Mouse (Mus musculus) MEL (cell line): ENCODE results near the gene Mxra8. TPM values are rescaled to one million over a fixed set of nuclear protein-coding genes. Genes with fewer than 3 reads are reported as not detected.

ENCODE experiments used
- DNase-seq: peaks from one replicate; pipeline ENCODE4 v3.0.0; 2011; ENCODE audit warnings: low read depth, low spot score
- H3K27ac ChIP-seq: 2 replicates; pipeline ENCODE4 v1.5.1; 2012; ENCODE audit warnings: low read depth, mild to moderate bottlenecking, control low read depth, low read length, moderate library complexity; ENCODE audit not compliant: control insufficient read depth
- H3K27me3 ChIP-seq, 2 experiments: fragments of 150-350 bp in 1 of 2; sonication (generic) in 1 of 2; 2 replicates each; pipeline ENCODE4 v1.6.1; 2012; ENCODE audit warnings: low read length in 2 of 2, mild to moderate bottlenecking in 2 of 2, improper control_type of control experiment in 1 of 2, moderate library complexity in 1 of 2; ENCODE audit not compliant: insufficient read depth in 2 of 2, control insufficient read depth in 1 of 2
- H3K36me3 ChIP-seq, 2 experiments: 2 replicates each; pipeline ENCODE4 v1.6.1; 2012 to 2014; ENCODE audit warnings: low read length in 2 of 2, improper control_type of control experiment in 1 of 2, inconsistent platforms in 1 of 2, mild to moderate bottlenecking in 1 of 2; ENCODE audit not compliant: insufficient read depth in 2 of 2, control insufficient read depth in 1 of 2
- H3K4me1 ChIP-seq, 2 experiments: fragments of 150-350 bp in 1 of 2; sonication (generic) in 1 of 2; 2 replicates each; pipeline ENCODE4 v1.6.1; 2012; ENCODE audit warnings: low read length in 2 of 2, improper control_type of control experiment in 1 of 2, mild to moderate bottlenecking in 1 of 2; ENCODE audit not compliant: insufficient read depth in 2 of 2, control insufficient read depth in 1 of 2
- H3K4me3 ChIP-seq, 2 experiments: fragments of 150-350 bp in 1 of 2; sonication (generic) in 1 of 2; 2 replicates each; pipeline ENCODE4 v1.5.1; 2012; ENCODE audit warnings: low read depth in 2 of 2, low read length in 2 of 2, mild to moderate bottlenecking in 2 of 2, moderate library complexity in 2 of 2, control low read depth in 1 of 2, improper control_type of control experiment in 1 of 2; ENCODE audit not compliant: control insufficient read depth in 1 of 2, insufficient read depth in 1 of 2
- H3K79me2 ChIP-seq: 2 replicates; pipeline ENCODE4 v1.6.1; 2012; ENCODE audit warnings: mild to moderate bottlenecking, low read length, moderate library complexity; ENCODE audit not compliant: control insufficient read depth, poor library complexity, insufficient read depth
- H3K9ac ChIP-seq: 2 replicates; pipeline ENCODE4 v1.6.1; 2012; ENCODE audit warnings: low read depth, mild to moderate bottlenecking, control low read depth, low read length, moderate library complexity; ENCODE audit not compliant: control insufficient read depth, poor library complexity, severe bottlenecking
- H3K9me3 ChIP-seq: fragments of 150-350 bp; sonication (generic); replicated peaks from 2 replicates; pipeline ENCODE4 v1.6.1; 2012; ENCODE audit warnings: mild to moderate bottlenecking, low read length, improper control_type of control experiment, moderate library complexity; ENCODE audit not compliant: insufficient read depth
- BHLHE40 ChIP-seq: IDR thresholded peaks from 2 replicates; pipeline ENCODE4 v1.6.1; 2012; ENCODE audit warnings: low read depth, mild to moderate bottlenecking, inconsistent platforms, low read length, improper control_type of control experiment, borderline replicate concordance
- CHD1 ChIP-seq: IDR thresholded peaks from 2 replicates; pipeline ENCODE4 v1.6.1; 2012; ENCODE audit warnings: low read depth, mild to moderate bottlenecking, inconsistent platforms, low read length, improper control_type of control experiment
- E2F4 ChIP-seq: IDR thresholded peaks from 2 replicates; pipeline ENCODE4 v1.6.1; 2011; ENCODE audit warnings: low read depth, low read length, improper control_type of control experiment, borderline replicate concordance
- ELF1 ChIP-seq: IDR thresholded peaks from 2 replicates; pipeline ENCODE4 v1.6.1; 2014; ENCODE audit warnings: low read depth, mild to moderate bottlenecking, inconsistent platforms, low read length, improper control_type of control experiment, moderate library complexity
- EP300 ChIP-seq, 2 experiments: IDR thresholded peaks; 2 replicates each; pipeline ENCODE4 v1.6.1; 2011; ENCODE audit warnings: improper control_type of control experiment in 2 of 2, low read length in 2 of 2, low read depth in 1 of 2, mild to moderate bottlenecking in 1 of 2
- ETS1 ChIP-seq: IDR thresholded peaks from 2 replicates; pipeline ENCODE4 v1.6.1; 2012; ENCODE audit warnings: low read depth, mild to moderate bottlenecking, inconsistent platforms, low read length, improper control_type of control experiment, moderate library complexity
- GABPA ChIP-seq: IDR thresholded peaks from 2 replicates; pipeline ENCODE4 v1.6.1; 2012; ENCODE audit warnings: low read depth, mild to moderate bottlenecking, inconsistent platforms, low read length, improper control_type of control experiment, moderate library complexity
- GATA1 ChIP-seq: IDR thresholded peaks from 2 replicates; pipeline ENCODE4 v1.6.1; 2011; ENCODE audit warnings: low read depth, low read length, improper control_type of control experiment
- HCFC1 ChIP-seq: IDR thresholded peaks from 2 replicates; pipeline ENCODE4 v1.6.1; 2012; ENCODE audit warnings: low read depth, mild to moderate bottlenecking, inconsistent platforms, low read length, improper control_type of control experiment, moderate library complexity
- JUND ChIP-seq: IDR thresholded peaks from 2 replicates; pipeline ENCODE4 v1.6.1; 2011; ENCODE audit warnings: low read depth, mild to moderate bottlenecking, improper control_type of control experiment, low read length
- MAFK ChIP-seq: IDR thresholded peaks from 2 replicates; pipeline ENCODE4 v1.6.1; 2011; ENCODE audit warnings: low read depth, mild to moderate bottlenecking, low read length, improper control_type of control experiment, borderline replicate concordance
- MAX ChIP-seq: IDR thresholded peaks from 2 replicates; pipeline ENCODE4 v1.6.1; 2011; ENCODE audit warnings: low read length, improper control_type of control experiment
- MAZ ChIP-seq: IDR thresholded peaks from 2 replicates; pipeline ENCODE4 v1.6.1; 2012; ENCODE audit warnings: low read depth, mild to moderate bottlenecking, inconsistent platforms, low read length, improper control_type of control experiment
- MYB ChIP-seq: IDR thresholded peaks from 2 replicates; pipeline ENCODE4 v1.6.1; 2011; ENCODE audit warnings: mild to moderate bottlenecking, low read depth, low read length, improper control_type of control experiment
- MYC ChIP-seq: IDR thresholded peaks from 2 replicates; pipeline ENCODE4 v1.6.1; 2011; ENCODE audit warnings: low read depth, mild to moderate bottlenecking, low read length, improper control_type of control experiment, moderate library complexity
- NELFE ChIP-seq: IDR thresholded peaks from 2 replicates; pipeline ENCODE4 v1.6.1; 2011; ENCODE audit warnings: low read depth, low read length, improper control_type of control experiment
- NRF1 ChIP-seq: IDR thresholded peaks from 2 replicates; pipeline ENCODE4 v1.6.1; 2014; ENCODE audit warnings: low read depth, mild to moderate bottlenecking, inconsistent platforms, low read length, improper control_type of control experiment, moderate library complexity; ENCODE audit not compliant: poor library complexity, insufficient read depth, severe bottlenecking
- POLR2A ChIP-seq, 2 experiments: IDR thresholded peaks; 2 replicates each; pipeline ENCODE4 v1.6.1; 2011 to 2012; ENCODE audit warnings: low read length in 2 of 2, mild to moderate bottlenecking in 2 of 2, control low read depth in 1 of 2, improper control_type of control experiment in 1 of 2, low read depth in 1 of 2, moderate library complexity in 1 of 2; ENCODE audit not compliant: control insufficient read depth in 1 of 2, insufficient read depth in 1 of 2, poor library complexity in 1 of 2
- POLR2AphosphoS2 ChIP-seq: IDR thresholded peaks from 2 replicates; pipeline ENCODE4 v1.6.1; 2011; ENCODE audit warnings: low read length, improper control_type of control experiment
- RAD21 ChIP-seq: IDR thresholded peaks from 2 replicates; pipeline ENCODE4 v1.6.1; 2011; ENCODE audit warnings: mild to moderate bottlenecking, low read depth, low read length, improper control_type of control experiment
- RCOR1 ChIP-seq: IDR thresholded peaks from 2 replicates; pipeline ENCODE4 v1.6.1; 2012; ENCODE audit warnings: low read depth, mild to moderate bottlenecking, inconsistent platforms, low read length, improper control_type of control experiment
- SIN3A ChIP-seq: IDR thresholded peaks from 2 replicates; pipeline ENCODE4 v1.6.1; 2012; ENCODE audit warnings: low read length, improper control_type of control experiment, inconsistent platforms
- SMC3 ChIP-seq: IDR thresholded peaks from 2 replicates; pipeline ENCODE4 v1.6.1; 2011; ENCODE audit warnings: low read depth, low read length, improper control_type of control experiment
- TAL1 ChIP-seq: IDR thresholded peaks from 2 replicates; pipeline ENCODE4 v1.6.1; 2012; ENCODE audit warnings: mild to moderate bottlenecking, inconsistent platforms, low read length, moderate library complexity, mixed read lengths
- TBP ChIP-seq: IDR thresholded peaks from 2 replicates; pipeline ENCODE4 v1.8.0; 2011; ENCODE audit warnings: low read depth, low read length, improper control_type of control experiment
- TCF12 ChIP-seq: IDR thresholded peaks from 2 replicates; pipeline ENCODE4 v1.6.1; 2014; ENCODE audit warnings: low read depth, mild to moderate bottlenecking, inconsistent platforms, low read length, improper control_type of control experiment, moderate library complexity
- UBTF ChIP-seq: IDR thresholded peaks from 2 replicates; pipeline ENCODE4 v1.6.1; 2012; ENCODE audit warnings: low read depth, mild to moderate bottlenecking, inconsistent platforms, low read length, improper control_type of control experiment, moderate library complexity, borderline replicate concordance; ENCODE audit not compliant: insufficient read depth
- USF1 ChIP-seq: IDR thresholded peaks from 2 replicates; pipeline ENCODE4 v1.6.1; 2014; ENCODE audit warnings: low read depth, mild to moderate bottlenecking, inconsistent platforms, low read length, improper control_type of control experiment, moderate library complexity
- ZKSCAN1 ChIP-seq: IDR thresholded peaks from 2 replicates; pipeline ENCODE4 v1.6.1; 2012; ENCODE audit warnings: low read depth, mild to moderate bottlenecking, inconsistent platforms, low read length, improper control_type of control experiment, moderate library complexity
- ZNF384 ChIP-seq: IDR thresholded peaks from 2 replicates; pipeline ENCODE4 v1.6.1; 2012; ENCODE audit warnings: low read depth, mild to moderate bottlenecking, inconsistent platforms, low read length, improper control_type of control experiment
- polyA plus RNA-seq, 2 experiments: library from polyadenylated mRNA; stranded (reverse) in 1 of 2; unstranded in 1 of 2; fragments of >175 nt in 1 of 2; fragments of >200 nt in 1 of 2; gene quantifications; 2 replicates each; pipeline versions ENCODE4 v1.2.1 to v1.2.4; 2012; ENCODE audit warnings: low replicate concordance in 2 of 2, low read depth in 1 of 2; ENCODE audit not compliant: insufficient read length in 2 of 2, insufficient read depth in 1 of 2, missing spikeins in 1 of 2
- total RNA-seq: library from RNA; depleted of rRNA; stranded (reverse); fragments of 300-350 nt; gene quantifications from 2 replicates; pipeline ENCODE4 v1.2.3, GENCODE M21; 2012

Gene Mxra8
- total and polyA plus RNA-seq, 3 experiments, result 0.46 TPM; not detected in 2

- Histone ChIP-seq H3K9ac (no peak overlapping the region), H3K27me3 (0 out of 4 replicates have a peak, but pooled peaks cover 0 to 4% of the 10 kb centered on the region in 2 experiments), H3K4me3 (no peak overlapping the region), H3K79me2 (no peaks in the 10 kb centered on the region), H3K36me3 (peaks cover 0 to under 1% of the 10 kb centered on the region in 2 experiments; a peak in 2 of 4 replicates), H3K9me3 (no peaks in the 10 kb centered on the region), H3K4me1 (peaks cover under 1 to 1% of the 10 kb centered on the region in 2 experiments; a peak in 3 of 4 replicates), H3K27ac (no peak overlapping the region)
- no peak for DNase-seq
- no peak for TF ChIP-seq RCOR1
- TF ChIP-seq TAL1, result no peak
- TF ChIP-seq EP300 (IDR thresholded peaks at IDR 0.05; ENCODE audit: low read depth in 1 of 2, low read length in 2 of 2), result no peak
- TF ChIP-seq TCF12, result no peak
- TF ChIP-seq BHLHE40, result no peak
- TF ChIP-seq ZKSCAN1, result no peak
- no peak for TF ChIP-seq ZNF384
- TF ChIP-seq USF1, result no peak
- TF ChIP-seq NRF1, result no peak
- no peak for TF ChIP-seq JUND
- TF ChIP-seq GABPA, result no peak
- no peak for TF ChIP-seq MAFK
- TF ChIP-seq HCFC1, result no peak
Measured at GRCm38 (mm10) chr4:155793730-155794129, 45.8 kb upstream of the Mxra8 start.

GRCm38 (mm10) chr4:155802075-155802474 lies 37.4 kb upstream of the Mxra8 start:
- peak; percentile 57 for DNase-seq
- no peaks in the 10 kb centered on the region for H3K9me3 ChIP-seq
- peak overlapping the region; percentile 71 for H3K27ac ChIP-seq
- peaks cover 27% of the 10 kb centered on the region for H3K79me2 ChIP-seq
- H3K4me1 ChIP-seq, result peaks cover 11 to 15% of the 10 kb centered on the region in 2 experiments
- peaks cover 5 to 24% of the 10 kb centered on the region in 2 experiments for H3K36me3 ChIP-seq
- H3K9ac ChIP-seq, result peak overlapping the region; percentile 6; the same call in 1 of the 2 replicates
- no peaks in the 10 kb centered on the region for H3K27me3 ChIP-seq
- H3K4me3 ChIP-seq, result peak overlapping the region; percentile 9 to 93
- TF ChIP-seq TCF12, result 0 out of 2 replicates have a peak, but pooled peaks have one; percentile 13
- no peak for TF ChIP-seq MYC
- TF ChIP-seq RAD21, result no peak
- TF ChIP-seq NELFE, result no peak
- no peak for TF ChIP-seq ZKSCAN1
- TF ChIP-seq CHD1, result no peak
- no peak for TF ChIP-seq UBTF
- TF ChIP-seq MYB, result no peak
- TF ChIP-seq ETS1, result 0 out of 2 replicates have a peak, but pooled peaks have one; percentile 12
- TF ChIP-seq SIN3A, result no peak; the same call in 1 of the 2 replicates
- no peak for TF ChIP-seq MAZ
- no peak for TF ChIP-seq ELF1
- no peak for TF ChIP-seq ZNF384
- TF ChIP-seq USF1, result no peak
- TF ChIP-seq TBP, result no peak
- no peak for TF ChIP-seq GABPA
- no peak for TF ChIP-seq POLR2A (IDR thresholded peaks at IDR 0.05; ENCODE audit: control insufficient read depth in 1 of 2, insufficient read depth in 1 of 2, low read depth in 1 of 2, low read length in 2 of 2, poor library complexity in 1 of 2)
- TF ChIP-seq NRF1, result no peak
- no peak for TF ChIP-seq BHLHE40
- no peak for TF ChIP-seq E2F4
- TF ChIP-seq SMC3, result no peak
- 0 out of 2 replicates have a peak, but pooled peaks have one; percentile 15 for TF ChIP-seq GATA1
- peak; percentile 62 for TF ChIP-seq TAL1
- no peak for TF ChIP-seq HCFC1
- TF ChIP-seq POLR2AphosphoS2, result no peak
- peak; percentile 27; the same call in 1 of the 2 replicates for TF ChIP-seq MAX
